Mouse (Mus musculus): ENCODE data around the gene Pitpnc1. TPM values are rescaled to one million over a fixed set of nuclear protein-coding genes. Genes with fewer than 3 reads are reported as not detected.

Gene Pitpnc1
- total RNA-seq, 2 experiments from 2014 or later = 65.1 to 72.6 TPM

- intact Hi-C loops (cut with DNase I) = loop anchor here (2.0 kb wide), 2 partner anchors 14 to 72 kb away; no protein-coding TSS in a partner anchor
- DNase-seq (ENCODE audit: low spot score) = no peak
These were observed 57.2 kb downstream of the Pitpnc1 start for GRCm38 (mm10) chr11:107413251-107413655.

DNA sequence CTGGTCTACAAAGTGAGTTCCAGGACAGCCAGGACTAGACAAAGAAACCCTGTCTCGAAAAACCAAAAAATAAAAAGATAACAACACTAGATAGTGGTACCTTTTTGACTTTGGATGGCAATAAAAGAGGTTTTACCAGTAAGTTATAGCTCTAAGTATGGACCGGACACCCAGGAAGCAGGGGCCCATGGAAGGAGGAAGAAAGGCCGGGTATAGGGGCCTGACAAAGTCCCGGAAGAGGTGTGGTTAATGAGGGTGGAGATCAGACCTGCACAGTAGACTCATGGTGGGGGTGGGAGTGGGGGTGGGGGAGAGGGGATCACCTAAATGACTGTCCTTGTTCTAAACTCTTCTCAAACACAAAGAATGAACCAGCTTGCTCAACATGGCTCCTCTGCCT, 58.4 kb downstream of the Pitpnc1 start:
- intact Hi-C loops (cut with DNase I) = loop anchor here (2.0 kb wide), 2 partner anchors 13 to 71 kb away; no protein-coding TSS in a partner anchor
- DNase-seq (ENCODE audit: low spot score) = no peak

GRCm38 (mm10) chr11:107411576-107411975, 58.9 kb downstream of the Pitpnc1 start:
- intact Hi-C loops (cut with DNase I) = no loop called here
- no peak for DNase-seq (ENCODE audit: low spot score)

DNA sequence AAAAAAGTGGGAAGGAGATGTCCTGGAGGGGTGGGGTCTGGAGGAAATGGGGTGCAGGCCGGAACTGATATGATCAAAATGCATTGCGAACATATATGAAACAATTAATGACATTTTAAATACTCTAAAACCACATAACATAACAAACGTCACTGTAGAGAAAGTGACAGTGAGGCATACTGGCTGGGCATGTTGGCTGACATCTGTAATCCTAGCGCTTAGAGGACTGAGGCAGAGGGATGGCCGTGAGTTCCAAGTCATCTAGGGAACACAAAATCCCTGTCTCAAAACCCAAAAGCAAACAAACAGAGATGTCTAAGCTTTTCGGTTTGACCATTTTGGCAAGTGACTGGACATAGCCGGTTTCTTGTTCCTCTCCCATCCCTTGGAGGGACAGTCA, 59.7 kb downstream of the Pitpnc1 start:
- intact Hi-C loops (cut with DNase I) = no loop called here
- DNase-seq (ENCODE audit: low spot score) = no peak

DNA sequence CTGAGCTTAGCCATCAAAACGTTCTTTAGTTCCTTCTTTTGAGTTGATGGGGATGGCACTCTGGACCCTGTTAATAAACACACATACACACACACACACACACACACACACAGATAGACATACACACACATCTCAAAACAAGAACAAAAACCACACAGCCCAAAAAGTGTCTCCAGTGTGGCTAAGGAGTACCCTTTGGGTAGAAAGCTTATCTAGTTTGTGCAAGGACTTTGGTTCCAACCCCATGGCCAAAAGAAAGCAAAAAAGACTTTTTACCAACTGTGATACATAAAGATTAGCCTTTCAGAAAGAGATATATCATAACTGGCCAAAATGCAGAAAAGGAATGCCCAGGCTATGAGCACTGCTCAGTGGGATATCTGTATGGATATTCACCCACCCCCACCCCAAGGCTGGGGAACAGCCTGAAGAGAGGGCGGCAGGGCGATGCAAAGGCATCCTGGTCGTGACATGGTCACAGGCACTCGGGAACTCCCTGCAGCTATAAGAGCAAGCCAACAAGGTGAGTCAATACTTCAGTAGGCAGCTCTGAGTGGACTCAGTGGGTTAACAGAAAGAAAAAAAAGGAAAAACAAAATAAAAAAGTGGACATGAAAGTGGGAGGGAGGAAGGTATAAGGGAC, 60.3 kb downstream of the Pitpnc1 start:
- intact Hi-C loops (cut with DNase I) = no loop called here
- no peak for DNase-seq (ENCODE audit: low spot score)

GRCm38 (mm10) chr11:107408886-107409285, 61.6 kb downstream of the Pitpnc1 start:
- intact Hi-C loops (cut with DNase I) = no loop called here
- no peak for DNase-seq (ENCODE audit: low spot score)

GRCm38 (mm10) chr11:107407698-107408097, 62.8 kb downstream of the Pitpnc1 start:
- intact Hi-C loops (cut with DNase I) = no loop called here
- no peak for DNase-seq (ENCODE audit: low spot score)

DNA sequence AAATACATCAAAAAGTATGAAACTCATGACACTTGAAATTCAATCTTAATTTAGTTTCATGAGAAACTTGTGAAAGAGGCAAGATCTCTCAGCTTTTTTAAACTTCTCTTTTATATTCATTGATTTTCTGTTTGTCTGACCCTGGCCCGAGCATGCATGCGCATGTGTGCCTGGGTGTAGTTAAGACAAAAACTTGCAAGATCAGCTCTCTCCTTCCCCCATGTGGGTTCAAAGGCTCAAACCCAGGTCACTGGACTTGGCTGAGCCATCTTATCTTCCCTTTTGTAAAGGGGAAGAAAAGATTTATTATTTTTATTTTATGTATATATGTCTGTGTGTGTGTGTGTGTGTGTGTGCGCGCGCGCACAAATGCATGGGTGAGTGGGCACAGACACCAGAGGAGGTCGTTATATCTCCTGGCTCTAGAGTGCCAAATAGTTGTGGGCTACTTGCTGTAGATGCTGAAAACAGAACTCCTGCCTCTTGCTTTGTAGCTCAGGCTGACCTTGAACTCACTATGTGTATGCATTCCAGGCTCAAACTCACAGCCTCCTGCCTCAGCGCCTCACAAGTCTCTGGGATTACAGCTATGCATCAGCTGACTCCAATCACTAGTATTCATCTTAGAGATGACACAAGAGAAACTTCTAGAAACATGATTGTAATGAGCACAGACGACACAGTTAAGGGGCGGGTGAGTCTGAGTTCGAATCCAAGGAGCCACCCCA, 64.7 kb downstream of the Pitpnc1 start:
- no peak for DNase-seq (ENCODE audit: low spot score)
- intact Hi-C loops (cut with DNase I) = no loop called here

DNA sequence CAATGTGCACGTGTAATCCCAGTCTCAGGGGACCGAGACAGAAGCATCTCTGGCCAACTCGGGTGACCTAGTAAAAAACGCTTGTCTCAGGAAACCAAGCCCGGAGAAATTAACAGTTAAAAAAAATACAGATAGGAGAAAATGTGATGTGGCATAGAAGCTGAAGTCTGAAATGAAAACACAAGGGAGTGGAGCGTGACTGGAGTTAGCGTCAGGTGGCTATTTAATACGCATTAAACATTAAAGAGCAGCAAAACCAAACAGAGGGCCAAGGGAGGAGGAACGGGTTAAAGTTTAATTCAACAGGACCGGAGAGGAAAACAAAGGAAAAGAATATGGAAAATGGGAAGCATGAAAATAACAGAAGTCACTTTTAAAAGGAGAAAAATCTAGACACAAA, 67.2 kb downstream of the Pitpnc1 start:
- no peak for DNase-seq (ENCODE audit: low spot score)
- intact Hi-C loops (cut with DNase I) = no loop called here

DNA sequence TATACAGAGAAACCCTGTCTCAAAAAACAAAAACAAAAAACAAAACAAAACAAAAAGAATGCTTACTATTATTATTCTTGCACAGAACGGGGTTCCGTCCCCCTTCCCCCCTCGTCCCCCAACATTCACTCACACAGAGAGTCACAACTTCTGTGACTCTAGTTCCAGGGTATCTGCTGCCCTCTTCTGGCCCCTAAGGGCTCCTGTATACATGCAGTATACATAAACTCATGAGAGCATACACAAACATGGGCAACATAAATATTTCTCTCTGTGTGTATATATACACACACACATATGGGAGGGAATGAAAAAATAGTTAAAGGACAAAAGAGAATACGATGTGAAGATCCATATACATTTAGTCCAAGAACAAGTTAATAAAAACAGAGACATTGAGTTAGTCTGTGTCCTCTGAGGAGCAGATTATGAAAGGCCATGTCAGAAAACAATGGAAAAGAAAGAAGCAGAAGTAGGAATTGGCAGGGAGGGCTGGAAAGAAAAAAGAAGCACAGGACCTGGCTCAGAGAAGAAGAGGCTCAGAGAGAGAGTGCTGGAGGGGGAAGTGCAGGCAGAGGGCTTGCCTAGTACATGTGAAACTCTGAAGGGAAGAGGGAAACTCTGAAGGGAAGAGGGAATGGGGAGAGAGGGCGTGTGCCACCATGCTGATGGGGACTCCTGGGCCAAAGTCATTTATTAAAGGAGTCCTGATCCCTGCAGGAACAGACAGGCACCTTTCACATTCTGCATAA, 68.5 kb downstream of the Pitpnc1 start:
- no peak for DNase-seq (ENCODE audit: low spot score)
- intact Hi-C loops (cut with DNase I) = no loop called here

DNA sequence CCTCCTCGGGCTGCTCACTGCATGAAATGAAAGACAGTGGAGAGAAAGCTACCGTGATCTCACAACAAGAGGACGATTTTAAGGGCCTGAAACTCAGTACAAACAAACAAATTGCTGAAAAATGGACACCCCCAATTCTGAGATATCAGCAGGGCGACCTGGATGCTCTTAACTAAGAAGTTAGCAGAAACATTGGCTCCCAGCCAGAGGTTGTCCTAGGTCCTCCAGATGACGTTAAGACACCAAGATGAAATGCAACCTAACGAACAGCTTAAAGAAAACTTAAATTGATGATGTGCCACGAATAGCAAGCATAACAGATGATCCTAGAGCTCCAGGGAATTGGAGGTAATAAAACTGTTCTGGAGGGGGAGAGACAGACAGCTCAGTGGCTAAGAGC, 69.7 kb downstream of the Pitpnc1 start:
- no peak for DNase-seq (ENCODE audit: low spot score)
- intact Hi-C loops (cut with DNase I) = no loop called here

DNA sequence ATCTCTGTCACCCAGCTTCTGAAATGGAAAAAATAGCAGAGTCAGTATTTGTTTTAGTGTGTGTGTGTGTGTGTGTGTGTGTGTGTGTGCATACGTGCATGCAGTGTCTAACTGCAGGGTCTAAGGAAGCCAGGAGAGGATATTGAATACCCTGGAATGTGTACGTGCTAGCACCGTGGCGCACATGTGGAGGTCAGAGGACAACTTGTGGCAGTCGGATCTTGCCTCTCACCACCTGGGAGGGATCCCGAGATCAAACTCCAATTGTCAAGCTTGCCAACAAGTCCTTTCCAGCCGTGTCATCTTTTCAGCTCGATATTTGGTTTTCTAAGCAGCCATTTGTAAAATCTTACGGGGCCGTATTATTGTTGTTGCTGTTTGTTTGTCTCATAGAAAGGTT, 70.5 kb downstream of the Pitpnc1 start:
- DNase-seq (ENCODE audit: low spot score) = no peak
- intact Hi-C loops (cut with DNase I) = no loop called here

GRCm38 (mm10) chr11:107397326-107397998, 73.0 kb downstream of the Pitpnc1 start:
- intact Hi-C loops (cut with DNase I) = no loop called here
- no peak for DNase-seq (ENCODE audit: low spot score)

DNA sequence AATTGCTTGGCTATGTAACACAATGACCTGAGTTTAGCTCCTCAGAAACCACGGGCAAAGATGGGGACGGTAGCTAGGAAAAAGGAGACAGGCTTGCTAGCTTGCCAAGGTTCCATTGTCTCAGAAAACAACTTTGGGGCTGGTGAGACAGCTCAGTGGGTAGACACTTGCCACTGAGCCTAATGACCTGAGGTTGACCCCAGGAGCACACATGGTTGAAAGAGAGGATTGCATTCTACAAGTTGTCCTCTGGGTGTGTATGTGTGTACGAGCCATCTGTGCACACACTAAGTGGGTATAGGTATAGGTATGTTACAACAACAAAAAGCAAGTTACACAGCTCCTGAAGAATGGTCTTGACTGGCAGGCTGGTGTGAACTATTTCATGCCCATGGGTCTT, 76.3 kb downstream of the Pitpnc1 start:
- intact Hi-C loops (cut with DNase I) = loop anchor here (5.0 kb wide), 1 partner anchor 172 kb away; no protein-coding TSS in a partner anchor
- no peak for DNase-seq (ENCODE audit: low spot score)

- DNase-seq (ENCODE audit: low spot score) = no peak
- intact Hi-C loops (cut with DNase I) = loop anchor here (2.0 to 5.0 kb wide), 2 partner anchors 75 to 171 kb away; no protein-coding TSS in a partner anchor
These were observed 76.7 kb downstream of the Pitpnc1 start for GRCm38 (mm10) chr11:107393828-107394165.

- intact Hi-C loops (cut with DNase I) = loop anchor here (2.0 to 5.0 kb wide), 2 partner anchors 76 to 171 kb away; no protein-coding TSS in a partner anchor
- no peak for DNase-seq (ENCODE audit: low spot score)
These were observed 77.2 kb downstream of the Pitpnc1 start for GRCm38 (mm10) chr11:107393154-107393827.

DNA sequence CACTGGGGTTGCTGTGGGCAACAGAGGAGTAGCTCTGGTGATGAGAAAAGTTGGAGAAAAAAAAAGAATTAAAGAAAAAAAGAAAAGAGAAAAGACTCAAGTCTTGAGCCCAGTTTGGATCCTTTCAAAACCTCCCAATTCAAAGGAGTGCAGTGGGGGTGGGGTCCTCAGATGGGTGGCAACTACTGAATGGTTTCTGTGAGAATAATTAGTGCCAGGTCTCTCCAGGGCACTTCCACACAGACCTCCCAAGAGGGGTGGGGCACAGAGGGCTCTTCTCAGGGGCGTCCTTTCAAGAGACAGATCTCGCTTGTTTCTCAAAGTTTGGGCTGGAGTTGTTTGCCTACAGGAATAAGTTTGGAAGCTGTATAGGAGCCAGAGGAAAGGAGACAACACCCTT, 80.0 kb downstream of the Pitpnc1 start:
- intact Hi-C loops (cut with DNase I) = loop anchor here (5.0 kb wide), 1 partner anchor 168 kb away; no protein-coding TSS in a partner anchor
- no peak for DNase-seq (ENCODE audit: low spot score)

DNA sequence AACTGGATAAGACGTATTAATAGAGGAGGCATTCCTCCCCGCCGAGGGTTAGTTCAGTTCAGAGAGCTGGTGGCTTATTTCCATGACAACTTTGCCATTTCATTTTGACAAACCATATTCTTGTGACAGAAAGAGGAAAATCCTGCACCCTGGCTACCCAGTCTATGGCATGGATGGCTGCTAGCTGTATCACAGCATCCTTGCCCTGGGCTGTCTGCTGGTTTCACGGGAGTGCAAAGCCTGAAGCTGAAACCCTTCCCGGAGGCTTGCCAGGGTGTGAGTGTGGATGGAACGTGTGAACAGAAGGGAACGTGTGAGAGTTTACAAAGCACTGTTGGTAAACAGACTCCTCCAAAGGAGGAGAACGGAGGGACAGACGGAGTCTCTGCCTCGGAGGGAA, 80.5 kb downstream of the Pitpnc1 start:
- intact Hi-C loops (cut with DNase I) = loop anchor here (5.0 kb wide), 1 partner anchor 168 kb away; no protein-coding TSS in a partner anchor
- no peak for DNase-seq (ENCODE audit: low spot score)

DNA sequence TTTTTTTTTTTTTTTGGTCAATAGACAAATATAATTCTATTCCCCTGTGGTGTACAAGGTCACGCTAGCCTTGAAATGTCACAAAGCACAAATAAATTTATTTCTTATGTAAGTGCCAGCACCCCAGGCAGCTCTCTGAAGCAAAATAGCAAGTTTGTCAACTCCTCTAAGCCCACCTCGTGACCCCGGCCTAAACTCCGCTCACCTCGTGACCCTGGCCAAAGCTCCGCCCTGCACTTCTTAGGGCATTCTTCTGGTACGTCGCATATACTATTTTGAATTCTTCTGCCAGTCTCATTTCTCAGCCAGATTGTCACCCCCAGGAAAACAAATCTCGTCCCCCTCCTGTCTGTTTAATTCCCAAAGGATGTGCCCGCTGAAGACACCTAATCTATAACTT, 84.0 kb downstream of the Pitpnc1 start:
- intact Hi-C loops (cut with DNase I) = no loop called here
- no peak for DNase-seq (ENCODE audit: low spot score)

DNA sequence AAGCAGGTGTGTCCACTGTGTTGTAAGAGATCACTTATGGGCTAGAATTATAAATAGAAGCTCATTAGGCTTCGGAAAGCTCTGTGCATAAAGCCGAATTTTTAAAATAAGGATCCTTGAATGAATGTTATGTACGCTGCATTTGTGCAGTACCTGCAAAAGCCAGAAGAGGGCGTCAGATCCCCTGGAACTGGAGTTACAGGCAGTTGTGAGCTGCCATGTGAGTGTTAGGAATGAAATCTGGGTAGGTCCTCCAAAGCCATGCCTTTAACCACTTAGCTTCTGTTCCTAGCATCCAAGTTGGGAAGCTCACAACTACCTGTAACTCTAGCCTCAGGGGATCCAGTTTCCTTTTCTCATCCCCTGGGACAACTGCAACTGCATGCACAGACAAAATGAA, 85.2 kb downstream of the Pitpnc1 start:
- intact Hi-C loops (cut with DNase I) = no loop called here

More for the DNA sequence above, 85.2 kb downstream of the Pitpnc1 start:
- DNase-seq (ENCODE audit: low spot score) = no peak
